Mouse (Mus musculus): ENCODE results near the gene Rnaseh2b. TPM values are rescaled to one million over a fixed set of nuclear protein-coding genes. Genes with fewer than 3 reads are reported as not detected.

Gene Rnaseh2b
- polyA plus RNA-seq, 1 experiment: 22.2 TPM

DNA sequence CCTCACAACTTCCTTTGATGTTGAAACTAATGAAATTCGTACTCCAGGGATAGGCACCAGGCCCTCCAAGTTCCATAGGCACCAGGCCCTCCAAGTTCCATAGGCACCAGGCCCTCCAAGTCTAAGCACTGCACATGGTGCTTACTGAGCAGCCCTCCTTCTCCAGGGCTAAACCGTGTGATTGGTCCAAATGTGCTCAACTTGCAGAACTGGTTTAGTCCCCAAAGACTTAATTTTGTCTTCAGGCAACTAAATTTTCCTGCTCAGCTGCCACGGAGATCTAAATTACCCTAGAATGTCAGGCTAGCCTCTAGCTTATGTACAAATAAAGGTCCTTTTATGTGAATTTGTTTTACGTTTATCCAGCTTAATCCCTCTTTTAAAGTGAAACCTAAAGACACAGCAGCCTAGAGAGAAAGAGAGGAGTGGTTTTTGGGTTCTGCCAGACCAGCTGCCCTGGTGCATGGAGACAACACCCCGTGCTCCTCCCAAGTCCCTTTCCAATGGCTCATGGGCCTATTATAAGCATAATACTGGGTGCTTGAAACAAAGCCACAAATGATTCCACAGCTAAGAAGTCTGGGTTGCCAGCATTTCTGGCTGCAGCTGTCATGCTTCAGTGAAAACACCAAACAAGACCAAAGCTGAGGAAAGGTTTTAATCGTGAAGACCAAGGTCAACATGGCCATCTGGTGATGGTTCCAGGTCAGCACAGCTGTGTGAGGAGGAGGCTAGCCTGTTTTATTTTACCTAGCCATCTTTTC, 30.4 kb downstream of the Rnaseh2b start:
- DNase-seq (ENCODE audit: low spot score): no peak

DNA sequence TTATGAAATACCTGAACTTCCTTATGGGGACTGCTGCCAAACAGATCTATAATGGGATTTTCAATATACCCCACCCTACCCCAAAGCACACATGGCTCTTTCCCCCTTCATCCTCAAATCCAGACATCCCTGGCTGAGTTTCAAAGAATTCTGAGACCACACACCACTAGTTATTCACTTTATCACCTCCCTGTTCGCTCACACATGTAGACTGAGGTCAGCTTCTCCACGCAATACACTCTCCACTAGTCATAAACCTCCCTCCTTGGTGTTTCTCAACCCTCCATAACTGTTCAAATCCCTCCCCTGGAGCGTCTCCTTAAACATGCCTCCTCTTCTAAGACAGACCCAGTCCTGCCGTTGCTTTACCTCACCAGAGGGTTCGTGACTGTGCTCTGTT, 31.1 kb downstream of the Rnaseh2b start:
- DNase-seq (ENCODE audit: low spot score): no peak

DNA sequence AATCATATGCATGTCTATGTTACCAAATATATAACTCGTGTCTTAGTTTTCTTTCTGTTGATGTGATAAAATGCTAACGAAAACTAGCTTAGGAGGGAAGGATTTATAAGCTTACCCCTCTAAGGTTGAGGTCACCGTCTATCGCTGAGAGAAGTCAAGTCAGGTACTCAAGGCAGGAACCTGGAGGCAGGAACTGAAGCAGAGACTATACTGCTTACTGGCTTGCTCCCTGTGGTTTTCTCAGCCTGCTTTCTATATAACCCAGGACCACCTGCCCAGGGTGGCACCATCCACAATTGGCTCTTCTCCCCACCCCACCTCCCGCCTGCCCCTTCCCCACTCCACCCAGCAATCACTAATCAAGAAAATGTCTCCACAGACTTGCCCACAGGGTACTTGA, 32.6 kb downstream of the Rnaseh2b start:
- no peak for DNase-seq (ENCODE audit: low spot score)

DNA sequence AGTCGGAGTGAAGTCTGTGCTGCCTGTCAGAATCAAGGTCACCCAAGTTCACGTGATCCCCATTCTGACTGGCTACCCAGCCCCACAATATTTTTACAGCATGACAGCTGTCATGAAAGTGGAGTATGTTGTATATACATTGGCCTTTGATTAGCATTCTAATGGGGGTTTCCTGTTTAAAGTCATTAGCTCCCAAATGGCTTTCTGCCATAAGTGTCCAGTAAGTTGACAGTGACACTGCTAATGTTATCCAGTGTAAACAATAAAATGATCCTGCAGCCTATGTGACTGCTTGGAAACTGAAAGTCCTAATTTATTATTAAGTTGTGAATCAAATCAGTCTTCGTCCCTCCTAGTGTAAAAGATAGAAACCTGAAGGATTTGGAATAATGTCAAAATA, 33.6 kb downstream of the Rnaseh2b start:
- no peak for DNase-seq (ENCODE audit: low spot score)

DNA sequence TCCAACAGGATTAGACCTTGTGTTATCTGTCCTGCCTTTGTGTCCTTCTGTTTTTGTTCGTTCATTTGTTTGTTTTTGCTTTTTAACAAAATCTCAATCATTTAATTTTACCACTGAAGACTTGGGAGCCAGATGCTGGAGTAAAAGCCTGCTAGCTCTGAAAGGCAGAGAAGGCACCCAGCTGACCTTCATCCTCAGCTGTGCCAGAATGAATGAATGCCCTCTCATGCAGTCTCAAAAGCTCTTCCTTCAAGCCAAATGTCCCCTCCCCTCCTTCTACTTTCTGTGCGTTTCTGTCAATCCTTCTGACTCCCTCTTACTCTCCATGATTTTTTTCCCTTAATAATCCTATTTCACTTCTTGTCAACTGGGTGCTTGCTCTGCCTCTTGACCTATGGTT, 34.8 kb downstream of the Rnaseh2b start:
- DNase-seq (ENCODE audit: low spot score): no peak

DNA sequence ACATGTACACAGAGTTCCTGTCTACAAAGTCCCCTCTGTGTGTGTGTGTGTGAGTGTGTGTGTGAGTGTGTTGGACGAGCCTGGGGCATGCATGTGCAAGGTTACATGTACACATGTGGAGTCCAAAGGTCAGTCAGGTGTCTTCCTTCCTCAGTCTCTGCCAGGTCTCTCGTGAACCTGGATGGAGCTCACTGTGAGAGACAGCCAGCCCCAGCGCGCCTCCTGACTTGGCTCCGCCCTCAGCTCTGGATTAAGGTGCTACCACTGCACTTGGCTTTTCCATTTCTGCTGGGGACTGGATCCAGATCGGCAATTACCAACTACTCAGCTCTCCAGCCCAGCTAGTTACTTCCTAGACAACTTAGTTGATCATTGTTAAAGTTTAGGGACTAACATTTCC, 36.2 kb downstream of the Rnaseh2b start:
- no peak for DNase-seq (ENCODE audit: low spot score)

DNA sequence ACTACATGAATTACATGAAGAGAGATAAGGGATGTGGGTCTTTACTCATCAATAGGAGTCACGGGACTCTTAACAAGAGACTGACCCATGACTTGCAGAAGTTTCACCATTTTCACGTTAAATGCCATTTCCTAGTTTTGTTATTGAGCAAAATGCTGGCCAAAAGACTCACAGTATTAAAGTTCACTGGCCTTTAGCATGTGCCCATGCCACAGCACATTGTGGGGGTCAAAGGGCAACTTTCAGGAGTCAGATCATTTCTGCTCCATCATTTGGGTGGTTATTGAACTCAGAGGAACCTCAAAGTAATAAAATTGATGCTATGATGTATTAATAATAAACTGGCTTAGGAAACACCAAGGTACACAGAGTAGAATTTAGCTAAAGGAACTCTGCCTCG, 37.2 kb downstream of the Rnaseh2b start:
- DNase-seq (ENCODE audit: low spot score): no peak

DNA sequence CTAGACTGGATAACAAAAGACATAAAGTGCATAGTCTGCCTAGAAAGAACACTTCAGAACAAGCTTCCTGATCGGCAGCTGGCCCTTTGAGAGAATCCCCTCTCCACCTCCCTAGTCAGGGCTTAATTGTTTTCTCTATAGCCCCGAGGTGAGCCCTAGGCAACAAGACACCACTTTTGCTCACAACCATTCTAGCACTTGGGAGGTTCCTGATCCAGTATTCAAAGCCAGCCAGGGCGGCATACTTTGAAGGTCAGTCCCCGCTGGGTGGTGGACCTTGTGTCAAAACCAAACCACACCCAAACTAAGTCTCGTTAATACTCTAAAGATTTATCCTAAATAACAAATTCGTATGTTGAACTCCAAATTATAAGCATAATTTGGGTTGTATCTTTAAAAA, 39.1 kb downstream of the Rnaseh2b start:
- no peak for DNase-seq (ENCODE audit: low spot score)

DNA sequence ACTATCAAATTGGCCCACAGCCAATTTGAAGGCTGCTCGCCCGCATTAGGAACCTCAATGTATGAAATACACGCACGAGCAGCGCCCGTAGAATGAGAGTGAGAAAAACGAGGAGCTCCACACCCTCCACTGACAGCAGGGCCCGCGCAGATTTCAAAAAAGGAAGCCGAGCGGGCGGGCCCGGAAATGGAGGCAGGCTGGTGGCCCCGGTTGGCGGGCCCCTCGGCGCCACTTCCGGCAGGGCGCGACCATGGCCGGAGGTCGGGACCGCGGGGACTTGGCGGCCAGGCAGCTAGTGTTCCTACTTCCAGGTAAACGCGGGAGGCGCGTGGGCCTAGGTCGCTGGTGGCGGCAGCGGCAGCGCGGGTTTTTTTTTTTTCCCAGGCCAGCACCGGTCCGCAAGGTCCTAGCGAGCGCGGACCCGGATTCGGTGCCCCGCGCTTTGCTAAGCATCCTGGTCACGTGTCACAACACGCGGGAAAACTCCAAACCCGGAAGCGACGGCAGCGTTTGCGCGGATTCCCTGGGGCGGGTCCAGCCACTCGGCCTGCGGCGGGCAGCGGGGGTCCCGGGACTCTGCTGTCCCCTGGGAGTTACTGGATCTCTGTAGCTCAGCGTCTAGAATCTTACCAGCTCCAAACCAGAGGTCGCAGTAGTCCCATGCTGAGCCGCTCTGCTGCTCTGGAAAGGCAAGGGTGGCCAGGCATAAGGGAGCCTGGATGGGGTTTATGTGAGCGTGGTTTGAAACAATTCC, 39.7 kb downstream of the Rnaseh2b start:
- DNase-seq (ENCODE audit: low spot score): peak; percentile 82

DNA sequence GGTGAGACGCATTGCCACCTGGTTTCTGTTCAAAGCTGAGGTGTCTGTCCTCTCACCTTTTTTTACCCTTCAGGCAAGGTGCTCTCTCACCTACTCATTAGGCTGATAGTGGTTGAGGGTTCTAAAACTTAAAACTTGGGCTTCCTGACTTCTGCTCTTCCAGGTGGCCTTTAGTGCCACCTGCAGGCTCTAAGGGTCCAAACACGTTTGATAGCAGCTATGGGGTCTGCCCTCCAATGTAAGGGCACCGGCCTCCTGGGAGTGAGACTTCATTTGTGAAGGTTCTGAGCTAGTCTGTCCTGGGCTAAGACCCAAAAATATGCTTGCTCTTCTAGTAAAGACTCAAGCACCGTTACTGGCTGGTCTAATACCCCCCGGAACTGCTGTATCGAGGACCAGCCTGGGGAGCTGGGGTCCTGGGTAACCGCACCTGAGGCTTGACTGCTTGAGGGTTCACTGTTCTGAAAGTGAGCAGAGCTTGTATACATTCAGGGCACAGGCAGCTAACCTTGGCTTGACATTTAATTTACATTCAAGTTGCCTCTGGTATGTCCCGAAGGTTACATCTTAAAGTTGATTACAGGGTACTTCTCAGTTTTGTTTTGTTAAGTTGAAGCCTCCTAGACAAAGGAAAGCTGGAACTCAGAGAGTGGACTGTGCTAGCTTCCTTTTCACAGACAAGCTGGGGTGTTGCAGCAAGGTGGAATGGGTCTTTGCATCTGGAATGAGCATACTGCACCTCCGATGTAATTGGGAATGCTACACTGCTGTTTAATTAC, 41.7 kb downstream of the Rnaseh2b start:
- DNase-seq (ENCODE audit: low spot score): no peak

DNA sequence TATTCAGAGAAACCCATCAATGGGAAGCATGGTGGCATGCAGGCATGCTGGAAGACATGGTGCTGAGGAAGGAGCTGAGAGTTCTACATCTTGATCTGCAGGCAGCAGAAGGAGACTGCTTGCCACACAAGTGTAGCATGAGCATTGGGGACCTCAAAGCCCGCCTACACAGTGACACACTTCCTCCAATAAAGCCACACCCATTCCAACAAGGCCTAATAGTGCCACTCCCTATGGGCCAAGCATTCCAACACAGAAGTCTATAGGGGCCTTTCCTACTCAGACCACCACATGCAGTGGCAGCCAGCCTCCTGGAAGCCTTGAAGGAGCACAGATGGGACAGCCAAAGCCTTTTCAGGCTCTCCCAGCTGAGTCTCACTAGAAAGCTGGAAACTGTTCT, 46.8 kb downstream of the Rnaseh2b start:
- DNase-seq (ENCODE audit: low spot score): no peak

DNA sequence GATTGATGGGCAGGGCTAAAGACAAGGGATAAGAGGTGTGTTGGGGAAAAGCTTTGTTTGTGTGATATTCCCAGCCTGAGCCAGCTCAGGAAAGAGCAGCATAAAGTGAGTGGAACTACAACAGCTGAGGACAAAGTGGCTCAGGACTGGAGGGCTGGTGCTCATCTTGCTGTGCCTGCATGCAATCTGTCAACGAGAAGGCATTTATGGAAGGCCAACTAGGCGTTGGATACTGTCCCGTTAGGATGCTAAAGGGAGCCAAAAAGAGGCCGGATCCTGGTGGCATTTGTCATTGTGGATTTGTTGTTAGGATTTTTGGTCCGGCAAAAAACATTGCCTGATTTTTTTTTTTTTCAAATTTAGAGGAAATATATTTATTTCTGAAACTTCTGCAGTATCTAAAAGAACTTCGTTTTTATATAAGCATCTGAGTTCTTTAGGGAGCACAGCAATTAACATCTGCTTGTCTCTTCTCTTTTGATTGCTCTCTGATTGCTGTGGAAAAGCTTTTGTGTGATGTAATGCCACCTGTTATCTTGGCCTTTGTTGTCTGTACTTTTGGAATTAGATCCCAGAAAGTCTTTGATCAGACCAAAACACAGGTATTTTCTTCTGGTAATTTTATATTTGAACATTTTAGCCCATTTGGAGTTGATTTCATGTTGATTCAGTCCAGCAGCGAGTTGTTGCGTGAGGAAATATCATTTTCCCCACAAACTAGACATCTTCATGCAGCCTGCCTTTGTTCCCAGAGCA, 49.7 kb downstream of the Rnaseh2b start:
- DNase-seq (ENCODE audit: low spot score): no peak

DNA sequence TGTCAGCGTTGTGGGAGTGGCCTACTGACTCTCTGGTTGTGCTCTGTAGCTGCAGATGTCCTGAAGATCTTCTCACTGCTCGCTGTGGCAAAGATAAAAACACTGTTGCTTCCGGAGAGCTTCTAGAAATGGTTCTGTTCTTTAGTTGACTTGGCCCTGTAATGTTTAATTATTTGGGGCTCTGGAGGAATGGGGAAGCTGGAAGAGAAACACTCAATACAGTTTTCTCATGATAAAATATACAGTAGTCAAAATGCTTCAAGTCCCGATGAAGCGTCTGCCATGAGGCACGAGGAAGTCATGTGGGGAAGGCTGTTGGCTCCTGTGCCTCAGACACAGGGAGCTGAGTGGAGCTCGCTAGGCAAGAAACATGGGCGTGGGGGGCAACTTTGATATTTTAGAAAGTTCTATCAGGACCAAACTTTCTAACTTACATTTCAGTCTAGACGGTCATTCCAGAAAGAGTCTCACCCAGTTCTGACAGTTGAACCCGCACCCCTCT, 50.3 kb downstream of the Rnaseh2b start:
- DNase-seq (ENCODE audit: low spot score): no peak

DNA sequence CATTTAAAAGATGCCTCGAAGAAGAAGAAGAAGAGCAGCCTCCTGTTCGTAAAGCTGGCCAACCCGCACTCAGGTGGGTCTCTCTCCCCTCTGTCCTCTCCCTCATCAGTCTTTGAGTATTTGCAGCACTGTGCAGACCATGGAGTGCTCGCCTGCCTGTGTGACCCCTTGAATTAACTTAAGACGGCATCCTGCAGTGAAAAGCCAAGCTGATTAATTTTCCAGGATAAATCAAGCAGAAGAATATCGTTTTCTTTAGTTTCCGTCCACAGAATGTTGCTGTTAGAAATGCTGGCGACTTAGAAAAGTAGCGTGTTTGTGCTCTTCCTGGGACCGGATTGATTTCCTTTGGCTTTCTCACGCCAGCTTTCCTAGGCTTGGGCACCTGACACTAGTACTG, 54.2 kb downstream of the Rnaseh2b start:
- DNase-seq (ENCODE audit: low spot score): no peak

DNA sequence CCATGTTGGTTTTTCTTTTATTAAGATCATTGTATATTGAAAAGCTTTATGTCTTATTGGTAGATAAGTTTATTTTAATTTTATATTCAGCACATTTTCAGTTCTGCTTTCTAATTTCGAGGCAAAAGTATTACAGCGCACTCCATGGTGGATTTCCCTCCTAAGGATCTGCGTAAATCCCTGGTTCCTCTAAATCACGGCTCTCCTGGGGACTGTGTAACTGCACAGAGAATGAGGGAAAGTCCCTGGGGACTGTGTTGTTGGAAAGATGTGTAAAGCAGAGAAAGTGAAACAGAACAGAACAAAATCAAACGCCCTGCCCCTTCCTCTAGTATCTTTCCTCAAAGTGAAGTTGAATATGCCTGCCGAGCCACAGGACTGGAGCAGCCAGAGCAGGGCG, 54.7 kb downstream of the Rnaseh2b start:
- no peak for DNase-seq (ENCODE audit: low spot score)

DNA sequence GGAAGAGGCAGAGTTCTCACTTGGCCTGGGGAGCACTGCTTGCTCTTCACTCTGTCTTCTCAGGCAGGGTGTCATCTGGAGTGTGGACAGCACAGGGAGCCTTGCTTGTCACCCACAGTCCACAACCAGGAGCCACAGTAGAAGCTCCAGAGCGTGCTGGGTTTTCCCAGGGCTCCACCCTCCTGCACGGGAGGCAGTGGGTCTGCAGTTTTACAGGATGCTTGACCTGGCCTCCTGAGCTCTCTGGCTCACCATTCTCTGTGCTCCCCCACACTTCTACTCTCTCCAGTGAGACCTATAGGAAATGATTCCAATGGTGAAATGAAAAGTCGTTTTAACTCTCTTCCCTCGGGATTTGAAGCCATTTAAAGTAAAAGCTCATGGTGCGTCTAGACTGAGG, 57.4 kb downstream of the Rnaseh2b start:
- DNase-seq (ENCODE audit: low spot score): no peak

DNA sequence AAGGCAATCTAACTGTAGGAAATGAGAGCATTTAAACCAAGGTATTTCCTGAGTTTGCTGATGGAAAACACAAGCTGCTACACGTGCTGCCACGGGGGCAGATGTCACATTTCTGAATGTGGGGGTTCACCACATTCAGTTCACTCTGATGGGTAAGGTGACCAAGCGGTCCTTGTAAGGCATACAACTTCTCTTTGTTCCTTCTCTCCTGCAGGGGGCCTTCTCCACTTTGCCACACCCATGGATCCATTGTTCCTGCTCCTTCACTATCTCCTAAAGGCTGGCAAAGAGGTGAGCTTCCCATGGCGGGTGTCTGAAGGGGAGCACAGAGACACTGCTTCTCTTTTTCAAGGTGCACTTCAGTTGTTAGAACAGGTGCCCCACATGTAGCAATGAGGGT, 57.8 kb downstream of the Rnaseh2b start:
- no peak for DNase-seq (ENCODE audit: low spot score)

DNA sequence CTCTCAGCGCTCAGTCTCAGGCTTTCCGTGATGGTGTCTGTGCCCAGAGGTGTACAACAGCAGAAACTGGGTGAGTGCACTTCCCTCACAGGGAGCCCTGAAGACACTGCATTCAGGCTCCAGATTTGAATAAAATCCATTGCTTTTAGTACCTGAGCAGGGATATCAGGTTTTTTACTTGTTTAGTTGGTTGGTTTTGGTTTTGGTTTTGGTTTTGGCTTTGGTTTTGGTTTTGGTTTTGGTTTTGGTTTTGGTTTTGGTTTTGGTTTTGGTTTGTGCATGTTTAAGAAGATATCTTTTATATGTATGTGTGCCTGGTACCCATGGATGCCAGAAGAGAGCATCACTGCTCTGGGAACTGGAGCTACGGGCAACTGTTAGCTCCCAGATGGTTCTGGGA, 58.5 kb downstream of the Rnaseh2b start:
- DNase-seq (ENCODE audit: low spot score): no peak

DNA sequence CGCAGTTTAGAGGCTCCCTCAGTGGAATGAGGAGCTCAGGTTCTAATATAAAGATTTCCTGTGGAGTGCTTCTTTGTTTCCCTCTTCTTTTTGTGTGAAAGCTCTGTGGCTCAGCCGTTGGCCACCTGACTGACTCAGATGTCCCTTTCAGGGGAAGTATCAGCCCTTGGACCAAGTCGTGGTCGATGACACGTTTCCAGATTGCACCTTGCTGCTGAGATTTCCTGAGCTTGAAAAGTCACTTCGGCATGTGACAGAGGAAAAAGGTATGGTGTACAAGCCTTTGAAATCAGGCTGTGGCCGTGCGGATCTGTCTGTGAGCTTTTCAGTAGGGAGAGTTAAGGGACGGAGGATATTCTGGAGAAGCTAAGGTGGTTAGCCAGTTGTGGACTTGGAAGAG, 61.0 kb downstream of the Rnaseh2b start:
- no peak for DNase-seq (ENCODE audit: low spot score)

DNA sequence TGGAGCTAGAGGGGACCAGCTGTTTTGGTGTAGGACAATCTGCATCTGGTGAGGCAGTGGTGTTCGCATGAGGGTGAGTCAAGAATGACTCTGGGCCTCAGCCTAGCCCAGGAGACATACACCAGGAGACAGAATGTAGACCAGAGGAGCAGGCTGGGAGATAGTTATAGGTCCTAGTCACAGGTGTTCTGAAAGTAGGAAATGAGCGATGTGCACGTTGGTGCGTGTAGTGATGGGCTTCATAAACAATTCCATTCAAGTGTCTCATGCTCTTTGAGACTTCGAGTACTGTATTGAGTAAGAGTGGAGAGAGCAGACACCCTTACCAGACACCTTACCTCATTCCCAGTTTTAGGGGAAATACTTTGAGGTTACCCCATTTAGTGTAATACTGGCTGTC, 61.4 kb downstream of the Rnaseh2b start:
- DNase-seq (ENCODE audit: low spot score): no peak

DNA sequence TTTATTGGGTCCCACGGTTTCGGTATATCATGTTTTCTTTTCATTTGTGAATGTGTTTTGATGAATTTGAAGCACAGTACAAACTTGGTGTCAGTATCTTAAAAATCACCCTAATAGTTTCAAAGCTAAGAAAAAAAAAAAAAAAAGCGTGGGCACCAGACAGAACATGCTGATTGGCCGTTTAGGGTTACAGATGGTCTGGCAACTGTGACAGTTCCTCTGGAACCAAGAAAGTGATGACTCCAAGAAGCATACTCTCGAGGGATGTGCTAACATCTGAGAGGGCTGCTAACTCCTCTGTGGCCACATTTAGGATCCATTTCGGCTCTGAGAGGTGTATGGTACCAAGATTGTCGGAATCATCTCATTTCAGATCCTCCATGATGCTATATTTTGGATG, 62.8 kb downstream of the Rnaseh2b start:
- DNase-seq (ENCODE audit: low spot score): no peak

Measured in urinary bladder, adult 2 months (tissue).